Mouse (Mus musculus): ENCODE measurements at regions not wholly inside any gene's neighbourhood (a gene's known extent, or its start where the extent isn't known, plus 50 kb on each side); places are given as distances from the start of the nearest gene placed in this dataset.

DNA sequence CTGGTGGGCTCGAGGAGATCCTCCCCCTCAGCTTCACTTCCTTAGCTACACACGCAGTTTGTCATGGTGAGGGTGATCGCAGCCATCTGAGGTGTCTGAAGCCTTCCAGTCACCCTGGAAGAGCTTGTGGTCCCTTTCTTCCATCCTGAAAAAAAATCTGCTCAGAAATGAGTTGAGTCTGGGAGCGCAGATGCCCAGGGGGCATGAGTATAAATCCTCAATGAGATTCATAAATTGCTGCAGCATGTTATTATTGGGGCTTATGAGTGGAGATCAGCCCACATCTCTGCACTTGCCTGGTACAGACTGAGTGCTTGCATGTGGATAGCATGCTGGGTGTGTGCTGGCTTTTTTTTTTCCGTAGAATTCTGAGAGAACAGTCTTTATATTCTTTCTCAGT lies 247.6 kb downstream of the Enc1 start:
- Histone ChIP-seq H3K27ac (ENCODE audit: insufficient read depth, low read length) (no peak overlapping the region), H3K4me1 (ENCODE audit: control insufficient read depth, insufficient read depth, low read length) (peaks cover 6% of the 10 kb centered on the region; the same call in 1 of the 2 replicates), H3K4me3 (ENCODE audit: insufficient read depth, low read length) (no peak overlapping the region)
- TF ChIP-seq CTCF (IDR thresholded peaks at IDR 0.05; ENCODE audit: borderline replicate concordance, insufficient read depth, low read length): no peak
- no peak for TF ChIP-seq POLR2A (IDR thresholded peaks at IDR 0.05; ENCODE audit: low read depth, low read length)

DNA sequence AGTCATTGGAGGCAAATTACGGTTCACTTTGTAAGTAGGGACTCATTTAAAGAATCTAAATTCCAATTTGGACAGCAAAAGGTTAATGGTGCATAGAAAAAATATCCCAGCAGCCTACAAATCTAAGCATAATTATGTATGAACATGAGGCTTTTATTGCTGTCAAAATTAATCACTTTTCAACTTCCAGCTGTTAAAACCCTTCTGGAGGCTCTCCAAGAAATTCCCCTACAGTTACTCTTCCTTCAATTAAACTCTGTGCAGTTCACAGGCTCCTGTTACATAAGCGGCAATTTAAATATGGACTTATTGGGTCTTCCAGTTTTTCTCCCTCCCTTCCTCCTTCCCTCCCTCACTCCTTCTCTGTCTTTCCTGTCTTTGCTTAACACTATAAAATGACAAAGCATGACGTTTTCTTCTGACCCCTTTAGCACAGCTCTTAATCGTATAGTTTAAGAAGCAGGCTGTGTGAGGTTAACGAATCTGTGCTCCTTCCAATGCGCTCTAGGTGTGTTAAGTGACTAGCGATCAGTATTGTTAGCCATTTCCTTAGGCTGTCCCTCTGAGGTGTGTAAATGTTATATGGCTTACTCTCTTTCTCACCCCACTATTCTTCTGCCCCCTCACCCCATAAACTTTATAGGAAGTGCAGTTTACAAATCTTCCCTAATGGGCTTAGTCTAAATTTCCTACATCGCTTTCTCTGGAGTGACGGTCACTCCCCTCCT lies 247.0 kb downstream of the Enc1 start:
- peaks cover 6% of the 10 kb centered on the region; the same call in 1 of the 2 replicates for H3K4me1 ChIP-seq (ENCODE audit: control insufficient read depth, insufficient read depth, low read length)
- no peak for TF ChIP-seq POLR2A (IDR thresholded peaks at IDR 0.05; ENCODE audit: low read depth, low read length)
- no peak overlapping the region for H3K4me3 ChIP-seq (ENCODE audit: insufficient read depth, low read length)
- H3K27ac ChIP-seq (ENCODE audit: insufficient read depth, low read length): no peak overlapping the region

DNA sequence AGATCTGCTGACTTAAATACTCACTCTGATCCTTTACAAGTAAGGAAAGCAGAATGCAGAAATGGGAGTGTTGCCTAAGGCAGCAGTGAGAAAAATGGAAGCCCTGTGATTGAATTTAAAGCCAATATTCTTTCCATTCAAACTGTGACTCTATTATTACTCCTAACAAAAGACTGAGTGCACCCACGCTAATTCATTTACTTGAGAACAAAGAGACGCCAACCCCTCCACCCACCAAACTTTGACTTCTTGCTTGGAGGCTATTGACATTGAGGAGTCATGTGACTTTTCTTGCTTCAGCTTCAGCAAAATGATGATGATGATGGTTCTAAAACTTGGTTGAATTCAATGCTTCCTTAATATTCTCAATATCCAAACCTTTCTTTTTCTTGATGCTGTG lies 245.6 kb downstream of the Enc1 start:
- Histone ChIP-seq H3K4me1 (ENCODE audit: control insufficient read depth, insufficient read depth, low read length) (peaks cover 6% of the 10 kb centered on the region; the same call in 1 of the 2 replicates), H3K27ac (ENCODE audit: insufficient read depth, low read length) (peak overlapping the region; percentile 59; the same call in 1 of the 2 replicates), H3K4me3 (ENCODE audit: insufficient read depth, low read length) (no peak overlapping the region)
- TF ChIP-seq CTCF (IDR thresholded peaks at IDR 0.05; ENCODE audit: borderline replicate concordance, insufficient read depth, low read length) (no peak), POLR2A (IDR thresholded peaks at IDR 0.05; ENCODE audit: low read depth, low read length) (no peak)

DNA sequence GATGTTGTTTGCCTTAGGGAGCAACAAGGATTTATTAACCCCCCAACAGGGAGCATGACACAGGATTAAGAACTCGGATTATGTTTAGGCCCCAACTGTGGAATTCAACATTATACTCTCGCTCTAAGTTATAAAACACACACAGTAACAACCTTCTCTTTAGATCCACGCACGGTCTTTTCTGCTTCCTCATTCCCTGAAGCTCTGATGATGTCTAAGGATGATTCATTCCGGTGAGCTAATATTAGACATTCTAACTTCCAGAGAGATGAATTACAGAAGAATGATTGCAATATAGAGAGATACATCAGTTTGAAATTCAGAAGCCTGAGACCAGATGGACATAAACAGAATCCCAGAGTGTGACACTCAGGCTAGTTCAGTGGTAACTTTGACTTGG lies 245.0 kb downstream of the Enc1 start:
- H3K4me1 ChIP-seq (ENCODE audit: control insufficient read depth, insufficient read depth, low read length): peaks cover 6% of the 10 kb centered on the region; the same call in 1 of the 2 replicates
- peak overlapping the region; percentile 76 for H3K27ac ChIP-seq (ENCODE audit: insufficient read depth, low read length)
- H3K4me3 ChIP-seq (ENCODE audit: insufficient read depth, low read length): no peak overlapping the region
- TF ChIP-seq POLR2A (IDR thresholded peaks at IDR 0.05; ENCODE audit: low read depth, low read length): no peak
- TF ChIP-seq CTCF (IDR thresholded peaks at IDR 0.05; ENCODE audit: borderline replicate concordance, insufficient read depth, low read length): no peak

DNA sequence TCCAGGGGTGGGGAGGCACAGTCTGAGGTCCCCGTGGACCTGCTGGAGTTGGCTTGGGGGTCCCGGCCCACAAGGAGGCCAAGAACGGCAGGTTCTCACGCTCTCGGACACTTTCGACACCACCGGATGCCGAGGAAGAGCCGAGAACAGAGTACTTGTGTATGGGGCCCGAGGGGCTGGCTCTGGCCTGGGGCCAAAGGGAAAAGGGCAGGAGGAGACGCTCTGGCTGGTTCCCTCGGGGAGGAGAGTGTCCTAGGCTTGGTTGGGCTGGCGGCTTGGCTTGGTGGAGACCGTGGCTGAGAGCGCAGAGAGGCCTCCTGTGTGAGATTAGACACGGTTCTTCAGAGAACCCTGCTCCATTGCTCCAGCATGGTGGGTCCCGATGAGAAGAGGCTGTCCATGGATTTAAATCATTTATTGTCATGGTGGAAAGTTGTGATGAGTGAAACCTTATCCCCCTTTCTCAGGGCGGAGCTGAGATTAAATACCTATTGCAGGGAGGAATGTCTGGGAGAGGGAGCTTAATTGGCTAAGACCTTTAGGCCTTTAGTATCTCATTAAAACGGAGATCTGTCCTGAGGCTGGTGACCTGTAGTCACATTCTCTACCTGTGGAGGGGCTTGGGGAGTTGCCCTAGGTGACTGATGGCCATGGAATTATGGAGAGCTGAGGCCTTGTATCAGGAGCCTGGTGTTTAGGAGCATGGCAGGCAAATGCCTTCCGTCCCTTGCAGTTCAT lies 244.1 kb downstream of the Enc1 start:
- TF ChIP-seq CTCF (IDR thresholded peaks at IDR 0.05; ENCODE audit: borderline replicate concordance, insufficient read depth, low read length): no peak
- no peak for TF ChIP-seq POLR2A (IDR thresholded peaks at IDR 0.05; ENCODE audit: low read depth, low read length)
- peaks cover 6% of the 10 kb centered on the region; the same call in 1 of the 2 replicates for H3K4me1 ChIP-seq (ENCODE audit: control insufficient read depth, insufficient read depth, low read length)
- H3K27ac ChIP-seq (ENCODE audit: insufficient read depth, low read length): no peak overlapping the region
- no peak overlapping the region for H3K4me3 ChIP-seq (ENCODE audit: insufficient read depth, low read length)

DNA sequence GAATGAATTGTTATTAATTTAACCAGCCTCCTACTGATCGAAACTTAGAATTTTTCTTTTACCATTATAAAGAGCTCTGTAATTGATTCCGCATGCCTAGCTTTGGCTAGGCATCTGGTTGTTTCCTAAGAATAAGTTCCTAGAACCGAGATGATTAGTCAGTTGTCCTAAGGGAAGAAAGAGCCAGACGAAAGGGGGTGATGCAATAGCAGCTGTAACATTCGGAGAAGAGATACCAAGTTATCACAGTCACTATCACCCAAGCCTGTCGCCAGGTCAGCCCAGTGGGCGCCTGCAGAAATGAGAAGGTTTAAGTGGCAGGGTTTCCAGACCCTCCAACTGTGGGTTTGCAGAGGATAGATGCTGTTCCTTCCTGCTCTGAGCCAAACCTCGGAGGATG lies 242.8 kb downstream of the Enc1 start:
- peak overlapping the region; percentile 63 for H3K27ac ChIP-seq (ENCODE audit: insufficient read depth, low read length)
- H3K4me1 ChIP-seq (ENCODE audit: control insufficient read depth, insufficient read depth, low read length): peaks cover 6% of the 10 kb centered on the region; the same call in 1 of the 2 replicates
- no peak overlapping the region for H3K4me3 ChIP-seq (ENCODE audit: insufficient read depth, low read length)
- TF ChIP-seq CTCF (IDR thresholded peaks at IDR 0.05; ENCODE audit: borderline replicate concordance, insufficient read depth, low read length): no peak
- TF ChIP-seq POLR2A (IDR thresholded peaks at IDR 0.05; ENCODE audit: low read depth, low read length): no peak

DNA sequence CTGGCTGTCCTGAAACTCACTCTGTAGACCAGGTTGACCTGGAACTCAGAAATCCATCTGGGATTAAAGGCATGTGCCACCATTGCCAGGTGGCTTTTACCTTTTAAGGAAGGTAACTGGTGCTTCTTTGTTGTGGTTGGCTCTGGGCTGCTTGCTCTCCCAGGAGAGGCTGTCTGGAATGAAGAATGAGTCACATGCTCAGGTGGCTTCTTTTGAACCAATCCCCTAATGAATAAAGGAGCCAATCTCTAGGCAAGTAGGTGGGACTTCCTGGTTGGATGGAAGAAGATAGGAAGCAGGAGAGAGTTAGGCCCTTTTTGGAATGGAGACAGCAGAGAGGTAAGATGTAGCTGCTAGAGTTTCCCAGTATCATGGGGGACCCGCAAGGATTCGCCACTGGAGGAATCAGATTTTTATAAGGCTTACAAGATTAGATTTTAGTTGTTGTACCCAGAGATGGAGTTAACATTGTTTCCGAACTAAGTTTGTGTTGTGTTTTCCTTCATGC lies 241.6 kb downstream of the Enc1 start:
- TF ChIP-seq CTCF (IDR thresholded peaks at IDR 0.05; ENCODE audit: borderline replicate concordance, insufficient read depth, low read length) (no peak), POLR2A (IDR thresholded peaks at IDR 0.05; ENCODE audit: low read depth, low read length) (no peak)
- H3K27ac ChIP-seq (ENCODE audit: insufficient read depth, low read length): peak overlapping the region; percentile 14; the same call in 1 of the 2 replicates
- peaks cover 6% of the 10 kb centered on the region; the same call in 1 of the 2 replicates for H3K4me1 ChIP-seq (ENCODE audit: control insufficient read depth, insufficient read depth, low read length)
- no peak overlapping the region for H3K4me3 ChIP-seq (ENCODE audit: insufficient read depth, low read length)

DNA sequence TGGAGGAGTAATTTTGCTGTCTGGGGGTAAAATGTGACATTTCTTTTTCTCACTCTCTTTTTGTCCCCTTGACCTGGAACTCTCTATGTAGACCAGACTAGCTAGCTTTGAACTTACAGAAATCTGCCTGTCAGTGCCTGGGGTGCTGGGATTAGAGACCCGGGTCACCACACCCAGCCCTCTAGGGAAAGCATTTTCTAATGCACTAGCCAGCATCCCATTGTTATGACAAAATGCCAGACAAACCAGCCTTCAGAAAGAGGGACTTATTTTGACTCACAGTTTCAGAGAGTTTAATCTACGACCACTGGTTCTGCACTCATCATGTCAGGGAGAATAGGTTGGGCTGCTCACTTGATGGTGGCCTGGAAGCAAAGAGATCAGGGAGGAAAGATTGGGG lies 240.4 kb downstream of the Enc1 start:
- TF ChIP-seq CTCF (IDR thresholded peaks at IDR 0.05; ENCODE audit: borderline replicate concordance, insufficient read depth, low read length) (no peak), POLR2A (IDR thresholded peaks at IDR 0.05; ENCODE audit: low read depth, low read length) (no peak)
- peaks cover 6% of the 10 kb centered on the region; the same call in 1 of the 2 replicates for H3K4me1 ChIP-seq (ENCODE audit: control insufficient read depth, insufficient read depth, low read length)
- H3K4me3 ChIP-seq (ENCODE audit: insufficient read depth, low read length): no peak overlapping the region

DNA sequence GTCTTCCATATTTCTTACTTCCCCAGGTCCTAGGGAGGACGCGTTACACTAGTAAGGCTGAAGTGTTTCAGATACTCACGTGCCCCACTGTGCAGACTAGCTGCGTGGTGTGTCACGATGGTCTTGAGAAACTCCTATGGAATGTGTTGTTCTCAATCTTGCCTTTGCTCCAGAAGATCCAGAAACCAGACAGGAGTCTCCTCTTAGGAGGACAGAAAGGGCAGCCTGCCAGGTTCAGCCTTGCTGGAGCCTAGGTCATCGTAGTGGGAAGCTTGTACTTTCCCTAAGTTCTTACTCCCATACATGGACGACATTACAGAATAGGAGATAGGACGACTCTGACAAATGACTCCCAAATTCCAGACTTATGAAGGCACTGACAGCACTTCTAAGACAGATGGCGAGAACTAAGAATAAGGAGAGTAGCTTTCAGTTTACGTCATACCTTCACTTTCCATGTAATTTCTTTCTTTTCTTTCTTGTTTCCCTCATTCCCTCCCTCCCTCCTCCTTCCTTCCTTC lies 238.2 kb downstream of the Enc1 start:
- H3K4me1 ChIP-seq (ENCODE audit: control insufficient read depth, insufficient read depth, low read length): no peaks in the 10 kb centered on the region; the same call in 1 of the 2 replicates
- no peak overlapping the region; the same call in none of the 2 replicates for H3K27ac ChIP-seq (ENCODE audit: insufficient read depth, low read length)
- no peak overlapping the region for H3K4me3 ChIP-seq (ENCODE audit: insufficient read depth, low read length)
- TF ChIP-seq CTCF (IDR thresholded peaks at IDR 0.05; ENCODE audit: borderline replicate concordance, insufficient read depth, low read length) (no peak), POLR2A (IDR thresholded peaks at IDR 0.05; ENCODE audit: low read depth, low read length) (no peak)

More for the DNA sequence above, 240.4 kb downstream of the Enc1 start:
- no peak overlapping the region for H3K27ac ChIP-seq (ENCODE audit: insufficient read depth, low read length)
